Mouse (Mus musculus): ENCODE results near the gene Etv6. TPM values are rescaled to one million over a fixed set of nuclear protein-coding genes. Genes with fewer than 3 reads are reported as not detected.

Gene Etv6
- total RNA-seq, 2 experiments from 2014 or later = 9.2 to 9.8 TPM

DNA sequence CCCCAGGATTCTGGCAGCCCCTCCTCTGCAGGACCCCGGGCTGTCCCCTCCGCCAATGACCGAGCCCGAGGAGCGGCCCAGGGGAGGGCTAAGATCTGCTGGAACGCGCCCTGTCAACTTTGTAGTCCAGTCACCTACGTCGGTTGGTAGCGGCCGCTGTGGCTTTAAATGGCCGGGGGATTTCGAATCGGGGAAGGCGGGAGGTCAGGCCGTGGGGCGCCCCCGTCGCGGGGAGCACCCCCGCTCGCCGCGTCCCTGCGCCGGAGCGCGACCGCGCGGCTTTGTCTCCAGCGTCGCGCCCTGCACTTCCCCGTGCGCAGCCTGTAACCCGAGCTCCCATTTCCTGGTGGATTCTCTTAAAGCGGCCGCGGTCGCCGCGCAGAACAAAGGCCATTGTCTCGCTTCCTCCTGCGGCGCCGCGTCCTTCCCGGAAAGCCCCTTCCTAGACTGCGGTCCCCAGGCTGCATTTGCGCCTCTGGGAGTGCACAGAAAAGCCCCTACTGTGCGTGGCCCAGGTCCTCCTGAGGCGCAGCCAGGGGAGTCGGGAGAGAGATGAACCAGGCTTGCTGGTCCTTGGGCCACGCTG lies 503 bp upstream of the Etv6 start:
- Histone ChIP-seq H3K4me3 (peak overlapping the region; percentile 99), H3K27ac (peak overlapping the region; percentile 99)
- no peak for TF ChIP-seq CTCF (conservative IDR thresholded peaks at IDR 0.05)
- DNase-seq (ENCODE audit: low spot score in 2 of 2) = peak; percentile 72 to 78

DNA sequence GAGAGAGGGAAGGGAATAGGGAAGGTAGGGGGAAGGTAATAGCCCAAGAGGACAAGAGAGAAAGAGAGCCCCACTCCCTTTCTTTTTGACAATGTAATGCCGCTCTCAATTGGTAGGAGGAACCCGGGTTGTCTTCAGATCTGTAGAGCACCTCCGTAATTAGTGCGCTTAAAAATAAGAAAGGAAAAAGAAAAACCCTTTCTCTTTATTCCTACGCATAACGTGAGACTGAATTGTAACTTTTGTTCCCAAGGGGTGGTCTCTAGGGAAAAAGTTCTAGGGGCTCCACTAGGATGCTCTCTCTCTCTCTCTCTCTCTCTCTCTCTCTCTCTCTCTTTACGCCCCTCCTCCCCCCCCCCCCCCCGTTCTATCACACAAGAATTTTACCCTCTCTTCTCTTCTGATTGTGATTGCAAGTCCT lies 1.0 kb downstream of the Etv6 start:
- no peak for TF ChIP-seq CTCF (conservative IDR thresholded peaks at IDR 0.05)
- peak overlapping the region; percentile 99 for H3K4me3 ChIP-seq
- DNase-seq (ENCODE audit: low spot score in 2 of 2) = no peak
- H3K27ac ChIP-seq = peak overlapping the region; percentile 99

DNA sequence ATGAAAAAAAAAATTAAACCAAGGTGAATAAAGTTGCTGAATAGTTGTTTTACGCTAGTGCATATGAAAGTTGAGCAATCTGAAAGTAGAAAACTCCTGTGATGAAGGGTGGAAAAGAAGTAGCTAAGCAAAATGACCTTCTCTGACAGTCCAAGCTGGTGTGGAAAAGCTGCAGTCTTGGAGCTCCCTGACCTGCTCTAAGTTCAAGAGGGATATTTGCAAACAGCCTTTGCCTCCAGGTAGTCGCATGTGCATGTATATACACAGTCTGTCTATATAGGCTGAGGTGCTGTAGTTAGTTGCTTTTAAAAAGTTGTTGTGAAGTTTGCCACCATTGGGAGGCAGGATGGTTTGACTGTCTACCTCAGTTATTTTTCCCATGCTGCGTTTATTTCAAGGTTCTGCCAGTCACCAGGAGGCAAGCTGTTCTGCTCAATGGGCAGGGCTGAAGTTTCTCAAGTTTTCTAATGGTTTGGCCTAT lies 1.5 kb downstream of the Etv6 start:
- Histone ChIP-seq H3K4me3 (peak overlapping the region; percentile 99), H3K27ac (no peak overlapping the region)
- TF ChIP-seq CTCF (conservative IDR thresholded peaks at IDR 0.05) = peak; percentile 47
- no peak for DNase-seq (ENCODE audit: low spot score in 2 of 2)

DNA sequence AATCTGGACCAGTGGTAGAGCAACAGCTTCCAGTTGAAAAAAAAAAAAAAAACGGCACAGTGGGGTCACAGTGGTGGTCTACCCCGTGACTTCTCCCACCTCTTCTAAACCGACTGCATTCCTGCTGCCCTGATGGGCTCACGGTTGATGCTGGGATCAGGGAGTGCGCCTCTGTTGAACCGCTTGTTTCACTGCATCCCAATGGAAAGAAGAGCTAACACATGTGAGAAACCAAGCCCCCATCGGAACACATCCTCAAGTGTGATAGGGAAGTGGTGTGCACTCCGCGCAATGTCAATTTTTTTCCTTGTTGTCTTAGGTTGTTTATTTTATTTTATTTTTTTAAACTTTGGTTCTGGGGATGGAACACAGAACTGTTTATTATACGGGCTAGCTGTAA lies 2.5 kb downstream of the Etv6 start:
- TF ChIP-seq CTCF (conservative IDR thresholded peaks at IDR 0.05) = no peak
- H3K4me3 ChIP-seq = no peak overlapping the region

DNA sequence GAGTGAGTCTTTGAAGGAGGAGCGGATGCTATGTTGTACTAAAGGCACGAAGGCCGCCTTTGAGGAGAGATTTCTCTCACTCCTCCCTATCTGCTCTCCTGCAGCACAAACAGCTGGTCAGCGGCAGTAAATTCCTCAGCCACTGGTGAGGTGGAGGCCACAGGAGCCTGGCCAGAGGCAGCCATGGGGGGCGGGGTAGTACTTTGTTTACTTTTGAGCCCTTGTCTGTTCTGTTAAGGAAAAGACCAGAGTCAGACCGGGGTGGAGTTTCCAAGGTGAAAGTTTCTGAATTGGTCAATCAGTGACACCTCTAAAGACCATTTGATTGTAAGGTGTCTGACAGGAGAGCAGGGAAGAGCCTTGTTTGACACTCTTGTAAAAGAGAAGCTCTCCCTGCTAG lies 3.4 kb downstream of the Etv6 start:
- Histone ChIP-seq H3K4me3 (no peak overlapping the region; the same call in 1 of the 2 replicates), H3K27ac (no peak overlapping the region)
- TF ChIP-seq CTCF (conservative IDR thresholded peaks at IDR 0.05) = no peak
- DNase-seq (ENCODE audit: low spot score in 2 of 2) = no peak

More for the DNA sequence above, 2.5 kb downstream of the Etv6 start:
- no peak overlapping the region for H3K27ac ChIP-seq
- DNase-seq (ENCODE audit: low spot score in 2 of 2) = no peak

DNA sequence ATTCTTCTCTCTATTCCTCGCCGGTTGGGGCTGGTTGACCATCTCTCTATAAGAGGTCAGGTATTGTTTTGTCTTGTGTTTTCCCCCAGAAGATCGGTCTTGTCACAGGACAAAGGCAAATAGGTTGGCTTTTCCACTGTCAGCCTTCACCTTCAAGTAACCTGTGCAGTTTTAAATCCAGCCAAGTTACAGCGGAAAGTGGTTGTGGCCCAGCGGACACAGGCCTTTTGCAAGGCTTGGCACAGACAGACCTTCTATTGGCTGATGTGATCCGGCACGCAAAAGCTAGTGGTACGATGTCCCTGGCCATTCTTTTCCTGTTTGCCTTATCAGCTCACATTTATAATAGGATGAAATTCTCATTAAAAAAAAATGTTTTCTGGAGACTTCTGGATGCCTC lies 3.9 kb downstream of the Etv6 start:
- no peak overlapping the region; the same call in 1 of the 2 replicates for H3K4me3 ChIP-seq
- H3K27ac ChIP-seq = no peak overlapping the region
- TF ChIP-seq CTCF (conservative IDR thresholded peaks at IDR 0.05) = no peak
- DNase-seq (ENCODE audit: low spot score in 2 of 2) = no peak

DNA sequence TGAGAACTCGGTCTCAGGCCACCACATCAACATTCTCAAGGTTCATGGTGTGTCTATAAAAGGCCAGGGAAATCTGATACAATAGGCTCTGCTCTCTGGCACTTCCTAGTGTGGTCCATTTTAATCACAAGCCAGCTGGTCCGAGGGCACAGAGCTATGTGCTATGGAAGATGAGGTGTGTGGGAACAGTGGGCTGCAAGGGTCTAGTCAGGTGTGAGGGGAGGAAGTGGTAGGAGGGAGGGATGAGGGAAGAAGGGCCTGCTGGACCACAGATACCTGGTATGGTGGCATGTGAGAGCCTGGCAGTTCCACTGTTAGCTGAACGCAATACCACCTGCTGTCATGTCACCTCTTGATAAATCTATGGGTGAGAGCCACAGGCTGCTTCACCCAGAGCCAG lies 4.8 kb downstream of the Etv6 start:
- DNase-seq (ENCODE audit: low spot score in 2 of 2) = no peak
- H3K4me3 ChIP-seq = no peak overlapping the region
- no peak overlapping the region for H3K27ac ChIP-seq
- no peak for TF ChIP-seq CTCF (conservative IDR thresholded peaks at IDR 0.05)

DNA sequence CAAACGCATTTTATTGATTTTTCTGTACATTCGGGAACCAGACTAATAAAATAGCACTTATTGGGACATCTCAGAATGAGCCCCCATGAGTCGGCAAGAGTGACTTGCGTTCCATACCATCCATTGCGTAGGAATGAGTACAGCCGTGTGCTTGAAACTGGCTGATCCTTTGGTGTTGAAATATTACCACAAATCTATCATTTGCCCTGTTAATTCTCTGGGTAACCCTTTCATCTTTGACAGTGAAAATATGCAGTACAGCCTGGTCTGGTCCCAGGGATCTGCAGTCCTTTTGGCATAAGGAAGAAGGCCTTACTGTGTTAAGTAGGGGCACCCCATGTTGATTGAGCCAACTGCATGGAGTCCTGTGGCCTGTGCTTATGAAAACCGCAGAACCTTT lies 5.8 kb downstream of the Etv6 start:
- Histone ChIP-seq H3K4me3 (no peak overlapping the region), H3K27ac (no peak overlapping the region)
- no peak for DNase-seq (ENCODE audit: low spot score in 2 of 2)
- no peak for TF ChIP-seq CTCF (conservative IDR thresholded peaks at IDR 0.05)

DNA sequence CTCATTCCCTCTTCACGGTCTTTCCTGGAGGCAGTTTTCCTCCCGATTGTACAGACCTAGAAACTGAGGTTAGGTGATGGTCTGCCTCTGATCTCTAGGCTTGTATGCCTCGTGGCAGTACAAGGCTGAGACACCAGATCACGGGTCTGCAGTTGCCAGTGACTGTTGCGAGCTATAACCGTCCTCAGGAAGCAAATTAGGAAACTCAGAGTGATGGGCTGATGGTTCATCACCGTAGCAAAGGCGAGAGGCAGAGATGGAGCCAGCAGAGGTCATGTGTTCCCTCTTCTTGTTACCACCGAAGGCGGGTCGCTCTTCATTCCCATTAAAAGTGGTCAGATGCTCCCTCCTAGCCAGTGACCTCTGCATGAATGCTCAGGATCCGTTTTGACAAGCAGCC lies 6.4 kb downstream of the Etv6 start:
- no peak for TF ChIP-seq CTCF (conservative IDR thresholded peaks at IDR 0.05)
- no peak for DNase-seq (ENCODE audit: low spot score in 2 of 2)

DNA sequence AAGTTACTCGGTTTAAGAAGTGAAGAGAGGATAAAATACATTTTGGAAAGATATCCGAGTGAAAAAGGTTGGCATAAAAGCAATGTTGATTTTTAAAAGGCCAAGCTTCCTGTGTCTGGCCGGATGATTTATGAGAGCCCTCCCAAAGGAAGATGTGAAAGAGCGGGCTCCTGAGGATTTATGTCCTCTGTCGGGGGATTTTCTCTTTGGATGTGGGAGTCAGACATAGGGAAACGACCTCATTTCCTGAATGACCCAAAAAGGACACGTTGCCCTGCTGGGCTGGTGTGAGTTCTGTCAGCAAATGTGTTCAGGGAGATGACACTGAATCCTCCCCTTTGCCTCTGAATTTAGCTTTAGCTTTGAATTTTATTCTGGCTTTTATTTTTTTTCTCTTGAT lies 8.0 kb downstream of the Etv6 start:
- no peak for TF ChIP-seq CTCF (conservative IDR thresholded peaks at IDR 0.05)
- H3K4me3 ChIP-seq = no peak overlapping the region
- DNase-seq (ENCODE audit: low spot score in 2 of 2) = no peak
- no peak overlapping the region for H3K27ac ChIP-seq

More for the DNA sequence above, 6.4 kb downstream of the Etv6 start:
- Histone ChIP-seq H3K27ac (no peak overlapping the region), H3K4me3 (no peak overlapping the region)

DNA sequence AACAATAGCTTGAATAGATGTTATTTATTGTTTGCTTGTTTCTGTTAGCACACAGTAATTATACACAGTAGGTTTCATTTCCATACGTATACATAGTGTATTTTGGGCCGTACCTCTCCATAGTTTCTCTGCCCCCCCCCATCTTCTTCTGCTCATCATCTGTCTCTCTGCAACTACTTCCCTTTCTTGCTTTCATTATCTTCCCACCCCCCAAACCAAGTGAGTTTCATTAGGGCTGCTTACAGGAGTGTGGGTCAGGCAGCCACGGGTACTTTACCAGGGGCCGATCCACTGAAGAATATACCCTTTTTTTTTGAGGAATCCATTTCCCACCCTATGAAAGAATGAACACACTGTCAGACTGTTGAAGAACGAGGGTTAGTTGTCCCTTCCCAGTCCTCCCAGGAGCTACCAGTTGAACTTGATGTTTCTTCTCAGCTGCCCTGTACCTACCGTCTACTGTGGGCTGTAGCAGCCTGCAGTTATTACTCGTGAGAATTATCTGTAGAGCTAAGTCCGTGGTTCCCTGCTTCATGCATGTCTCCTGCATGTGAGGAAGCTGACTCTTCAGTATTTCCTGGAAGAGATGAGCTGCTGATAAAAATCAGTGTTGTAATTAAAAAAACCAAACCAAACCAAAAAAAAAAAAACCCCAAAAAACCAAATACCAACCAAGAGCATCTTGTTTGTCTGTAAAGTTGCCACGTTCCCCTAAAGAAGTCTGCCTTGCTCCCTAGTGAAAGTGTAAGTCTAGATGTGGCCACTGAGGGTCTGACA lies 9.8 kb downstream of the Etv6 start:
- no peak overlapping the region for H3K4me3 ChIP-seq
- TF ChIP-seq CTCF (conservative IDR thresholded peaks at IDR 0.05) = no peak

DNA sequence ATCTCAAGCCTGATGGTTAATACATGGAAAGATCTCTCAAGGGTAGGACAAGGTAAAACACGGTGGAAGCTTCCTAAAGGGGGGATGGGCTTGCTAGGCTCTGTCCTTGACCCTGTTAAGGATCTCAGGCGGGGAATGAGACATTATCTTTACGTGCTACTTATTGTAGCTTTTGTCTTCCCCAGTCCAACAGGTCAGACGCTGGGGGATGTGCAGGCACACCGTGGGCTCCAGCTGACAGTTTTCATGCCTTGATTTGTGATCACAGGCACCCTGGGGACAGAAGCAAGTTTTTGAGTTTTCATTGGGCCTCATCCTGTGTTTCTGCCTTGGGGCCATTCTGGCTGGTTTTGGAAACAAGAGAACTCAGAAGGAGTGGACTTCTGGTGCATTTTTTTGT lies 10.6 kb downstream of the Etv6 start:
- DNase-seq (ENCODE audit: low spot score in 2 of 2) = no peak
- no peak for TF ChIP-seq CTCF (conservative IDR thresholded peaks at IDR 0.05)

More for the DNA sequence above, 9.8 kb downstream of the Etv6 start:
- no peak for DNase-seq (ENCODE audit: low spot score in 2 of 2)
- H3K27ac ChIP-seq = no peak overlapping the region

DNA sequence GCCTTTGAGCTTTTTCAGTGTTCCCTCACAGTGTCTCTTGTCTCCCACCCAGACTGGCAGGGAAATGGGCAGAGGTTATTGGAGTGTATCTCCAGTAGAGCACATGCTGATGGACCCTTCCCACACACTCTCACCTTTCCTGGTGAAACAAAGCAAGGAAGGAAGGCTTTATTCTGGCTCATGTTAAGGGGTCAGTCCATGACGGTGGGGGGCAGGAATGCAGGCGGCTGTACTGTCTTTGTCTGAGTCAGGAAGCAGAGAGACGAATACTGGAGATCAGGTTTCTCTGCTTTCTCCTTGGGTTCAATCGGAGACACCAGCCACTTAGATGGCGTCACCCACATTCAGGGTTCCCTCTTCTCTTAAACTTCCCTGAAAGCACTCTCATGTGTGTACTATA lies 11.7 kb downstream of the Etv6 start:
- Histone ChIP-seq H3K4me3 (no peak overlapping the region), H3K27ac (no peak overlapping the region)
- TF ChIP-seq CTCF (conservative IDR thresholded peaks at IDR 0.05) = no peak
- no peak for DNase-seq (ENCODE audit: low spot score in 2 of 2)

More for the DNA sequence above, 10.6 kb downstream of the Etv6 start:
- H3K4me3 ChIP-seq = no peak overlapping the region
- no peak overlapping the region for H3K27ac ChIP-seq

DNA sequence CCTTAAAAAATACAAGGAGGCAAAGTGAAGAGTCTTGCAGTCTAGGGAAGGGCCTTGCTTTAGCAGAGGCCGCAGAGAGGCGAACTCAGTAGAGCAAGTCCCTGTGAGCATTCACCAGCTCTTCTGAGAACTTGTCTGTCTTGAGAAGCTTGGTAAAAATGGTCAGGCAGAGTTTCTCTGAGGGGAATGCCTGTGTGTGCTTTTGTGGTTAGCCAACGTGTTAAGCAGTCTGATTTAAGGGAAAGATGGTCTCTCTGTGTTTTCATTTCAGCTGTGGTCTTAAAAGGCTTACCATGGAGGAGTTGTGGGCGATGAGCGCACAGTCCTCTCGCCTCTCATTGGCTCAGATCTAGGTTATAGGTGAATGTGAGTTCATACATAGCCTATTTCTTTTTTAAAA lies 12.5 kb downstream of the Etv6 start:
- TF ChIP-seq CTCF (conservative IDR thresholded peaks at IDR 0.05) = no peak
- Histone ChIP-seq H3K4me3 (no peak overlapping the region), H3K27ac (no peak overlapping the region)
- DNase-seq (ENCODE audit: low spot score in 2 of 2) = no peak
